Mouse (Mus musculus) limb, embryonic 11.5 days (tissue): Measurements from ENCODE around the gene Hivep3. TPM values are rescaled to one million over a fixed set of nuclear protein-coding genes. Genes with fewer than 3 reads are reported as not detected.

Experiments
- ATAC-seq: fragments of 200-750 bp; cut with Nextera tagmentation; 2 replicates; pipeline ENCODE4 v1.8.0; 2017; ENCODE audit warnings: low read depth; ENCODE audit not compliant: insufficient number of reproducible peaks, low FRiP score, low TSS enrichment
- DNase-seq: peaks from one replicate; pipeline ENCODE4 v3.0.0-alpha.2; 2015; ENCODE audit warnings: low spot score
- H3K27ac ChIP-seq: fragments of 300-500 bp; sonication (generic); replicated peaks from 2 replicates; pipeline ENCODE4 v1.5.1; 2014; ENCODE audit warnings: low read depth, mild to moderate bottlenecking, low read length
- H3K27me3 ChIP-seq: fragments of 300-500 bp; sonication (generic); 2 replicates; pipeline ENCODE4 v1.6.1; 2014; ENCODE audit warnings: mild to moderate bottlenecking, low read length, mixed read lengths; ENCODE audit not compliant: control insufficient read depth, insufficient read depth
- H3K36me3 ChIP-seq: fragments of 300-500 bp; sonication (generic); 2 replicates; pipeline ENCODE4 v1.6.1; 2014; ENCODE audit warnings: mild to moderate bottlenecking, low read length, moderate library complexity, mixed read lengths; ENCODE audit not compliant: control insufficient read depth, insufficient read depth
- H3K4me1 ChIP-seq: fragments of 300-500 bp; sonication (generic); 2 replicates; pipeline ENCODE4 v1.6.1; 2014; ENCODE audit warnings: low read length, mixed read lengths; ENCODE audit not compliant: control insufficient read depth, insufficient read depth
- H3K4me2 ChIP-seq: fragments of 300-500 bp; sonication (generic); 2 replicates; pipeline ENCODE4 v1.6.1; 2014; ENCODE audit warnings: low read depth, mild to moderate bottlenecking, moderate library complexity; ENCODE audit not compliant: severe bottlenecking
- H3K4me3 ChIP-seq: fragments of 300-500 bp; sonication (generic); 2 replicates; pipeline ENCODE4 v1.5.1; 2014; ENCODE audit warnings: low read depth, low read length
- H3K9ac ChIP-seq: fragments of 300-500 bp; sonication (generic); 2 replicates; pipeline ENCODE4 v1.6.1; 2014; ENCODE audit warnings: mild to moderate bottlenecking, low read length
- H3K9me3 ChIP-seq: fragments of 300-500 bp; sonication (generic); 2 replicates; pipeline ENCODE4 v1.6.1; 2016; ENCODE audit warnings: low read length; ENCODE audit not compliant: control insufficient read depth
- WGBS: fragments of 180-500 bp; shearing (Covaris S2); extraction: QIAGEN DNeasy Blood & Tissue Kit; methylation state at CpG from one replicate; pipeline ENCODE4 v1.1.7; 2014; 5-methylcytosine and 5-hydroxymethylcytosine counted together
- polyA plus RNA-seq: library from polyadenylated mRNA; unstranded; fragments of >200 nt; fragmentation: Nextera tagmentation; extraction: Ambion mirVana; gene quantifications from 2 replicates; pipeline ENCODE4 v1.2.1, GENCODE M21; 2014

Hivep3 gene
- polyA plus RNA-seq, 1 experiment from 2014 or later = 0.55 TPM

GRCm38 (mm10) chr4:119981047-119981720, 247.6 kb downstream of the Hivep3 start:
- H3K4me3 ChIP-seq = no peak overlapping the region
- DNase-seq (no peak), ATAC-seq (no peak)
- H3K36me3 ChIP-seq = no peaks in the 10 kb centered on the region
- peaks cover 2% of the 10 kb centered on the region; the same call in 1 of the 2 replicates for H3K4me1 ChIP-seq
- H3K27me3 ChIP-seq = no peaks in the 10 kb centered on the region
- no peak overlapping the region for H3K27ac ChIP-seq
- no peak overlapping the region for H3K4me2 ChIP-seq
- no peaks in the 10 kb centered on the region for H3K9me3 ChIP-seq
- no peak overlapping the region for H3K9ac ChIP-seq
- WGBS = 80% methylated on average over 12 of the region's 12 CpGs

DNA sequence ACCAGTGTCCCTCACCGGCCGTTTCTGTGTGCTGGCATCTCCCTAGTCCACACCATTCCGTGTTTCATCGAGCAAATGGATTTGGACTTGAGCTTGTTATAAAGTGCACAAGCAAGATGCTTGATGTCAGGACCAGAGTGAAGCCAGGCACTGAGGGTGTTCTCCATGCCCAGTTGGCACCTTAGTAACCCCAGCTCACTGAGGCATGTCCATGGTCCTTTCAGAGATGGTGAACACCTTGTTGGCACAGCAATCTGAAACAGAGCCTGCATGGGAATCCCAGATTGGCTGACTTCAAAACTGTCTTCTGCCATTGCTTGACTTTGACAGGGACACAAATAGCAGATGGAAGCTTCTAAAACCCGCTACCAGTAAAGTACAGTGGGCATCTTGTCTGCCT, 252.5 kb downstream of the Hivep3 start:
- Histone ChIP-seq H3K27me3 (no peaks in the 10 kb centered on the region), H3K4me1 (no peaks in the 10 kb centered on the region), H3K9ac (no peak overlapping the region), H3K4me2 (no peak overlapping the region), H3K9me3 (no peaks in the 10 kb centered on the region), H3K36me3 (no peaks in the 10 kb centered on the region), H3K27ac (no peak overlapping the region), H3K4me3 (no peak overlapping the region)
- DNase-seq = no peak
- 72% methylated on average over 5 of the region's 5 CpGs for WGBS
- ATAC-seq = no peak

- no peak overlapping the region for H3K27ac ChIP-seq
- no peaks in the 10 kb centered on the region for H3K36me3 ChIP-seq
- no peak for DNase-seq
- no peak overlapping the region for H3K9ac ChIP-seq
- H3K9me3 ChIP-seq = no peaks in the 10 kb centered on the region
- ATAC-seq = no peak
- H3K4me3 ChIP-seq = no peak overlapping the region
- no peaks in the 10 kb centered on the region for H3K27me3 ChIP-seq
- 58% methylated on average over 5 of the region's 5 CpGs for WGBS
- H3K4me2 ChIP-seq = no peak overlapping the region
- no peaks in the 10 kb centered on the region for H3K4me1 ChIP-seq
Observed at GRCm38 (mm10) chr4:119986580-119987291, 253.2 kb downstream of the Hivep3 start.

GRCm38 (mm10) chr4:119987376-119988087, 253.9 kb downstream of the Hivep3 start:
- Histone ChIP-seq H3K9me3 (no peaks in the 10 kb centered on the region), H3K4me3 (no peak overlapping the region), H3K4me1 (no peaks in the 10 kb centered on the region), H3K36me3 (no peaks in the 10 kb centered on the region), H3K4me2 (no peak overlapping the region), H3K27ac (no peak overlapping the region), H3K27me3 (no peaks in the 10 kb centered on the region), H3K9ac (no peak overlapping the region)
- 54% methylated on average over 4 of the region's 4 CpGs for WGBS
- ATAC-seq (no peak), DNase-seq (no peak)

- no peak overlapping the region for H3K4me2 ChIP-seq
- no peak overlapping the region for H3K9ac ChIP-seq
- H3K4me1 ChIP-seq = no peaks in the 10 kb centered on the region
- ATAC-seq (no peak), DNase-seq (no peak)
- no peaks in the 10 kb centered on the region for H3K27me3 ChIP-seq
- H3K9me3 ChIP-seq = no peaks in the 10 kb centered on the region
- H3K36me3 ChIP-seq = no peaks in the 10 kb centered on the region
- 74% methylated on average over 3 of the region's 3 CpGs for WGBS
- no peak overlapping the region for H3K27ac ChIP-seq
- no peak overlapping the region for H3K4me3 ChIP-seq
Observed at GRCm38 (mm10) chr4:119989031-119989693, 255.6 kb downstream of the Hivep3 start.

- Histone ChIP-seq H3K4me2 (no peak overlapping the region), H3K4me1 (no peaks in the 10 kb centered on the region), H3K27ac (no peak overlapping the region), H3K9me3 (no peaks in the 10 kb centered on the region), H3K27me3 (no peaks in the 10 kb centered on the region), H3K9ac (no peak overlapping the region), H3K4me3 (no peak overlapping the region), H3K36me3 (no peaks in the 10 kb centered on the region)
- no peak for DNase-seq
- ATAC-seq = no peak
- WGBS = 81% methylated on average over 3 of the region's 3 CpGs
Observed at GRCm38 (mm10) chr4:119990346-119990745, 256.8 kb downstream of the Hivep3 start.

- Histone ChIP-seq H3K27ac (no peak overlapping the region), H3K4me1 (no peaks in the 10 kb centered on the region), H3K4me2 (no peak overlapping the region), H3K9me3 (no peaks in the 10 kb centered on the region), H3K9ac (no peak overlapping the region), H3K4me3 (no peak overlapping the region), H3K27me3 (no peaks in the 10 kb centered on the region), H3K36me3 (no peaks in the 10 kb centered on the region)
- 89% methylated on average over 3 of the region's 3 CpGs for WGBS
- DNase-seq (no peak), ATAC-seq (no peak)
Observed at GRCm38 (mm10) chr4:119990841-119991240, 257.3 kb downstream of the Hivep3 start.

- WGBS = 58% methylated on average over 4 of the region's 4 CpGs
- Histone ChIP-seq H3K27me3 (no peaks in the 10 kb centered on the region), H3K4me2 (no peak overlapping the region), H3K4me3 (no peak overlapping the region), H3K9me3 (no peaks in the 10 kb centered on the region), H3K27ac (no peak overlapping the region), H3K9ac (no peak overlapping the region), H3K4me1 (no peaks in the 10 kb centered on the region), H3K36me3 (no peaks in the 10 kb centered on the region)
- DNase-seq = no peak
- no peak for ATAC-seq
Observed at GRCm38 (mm10) chr4:119991758-119992157, 258.2 kb downstream of the Hivep3 start.
